ENCODE assay signal across 22 mouse cellular contexts in genomic region chr13:102912867-102913266, GRCm38 (mm10).
A peak's percentile ranks its signal among the peaks of the same experiment; 100 is the strongest.
DNase-seq lines count a peak whose midpoint lies in the region; ATAC-seq lines count a peak whose summit lies in the region.
"Had no signal": no experiment of that assay in that cellular context is flagged by ENCODE, and none has a peak within 500 bp of the region (broad histone marks: within the 10 kb centered on the region; RNA-seq: fewer than 3 reads in every experiment).

No protein-coding gene starts in this region.

- H3K36me3 ChIP-seq in hindbrain, embryonic 15.5 days: no peaks in the 10 kb centered on the region
- no peaks in the 10 kb centered on the region for H3K36me3 ChIP-seq in hindbrain, embryonic 10.5 days
- no peaks in the 10 kb centered on the region for H3K36me3 ChIP-seq in midbrain, embryonic 14.5 days (ENCODE audit: control insufficient read depth, insufficient read depth, low read length)
- H3K36me3 ChIP-seq in midbrain, embryonic 10.5 days: no peaks in the 10 kb centered on the region
- H3K36me3 ChIP-seq: embryonic facial prominence, embryonic 10.5 days; G1E; heart, embryonic 15.5 days had no signal

- peak; percentile 75 for ATAC-seq in frontal cortex, adult (ENCODE audit: low TSS enrichment)
- no peak for ATAC-seq in hindbrain, embryonic 15.5 days (ENCODE audit: low FRiP score, low read depth)
- ATAC-seq in midbrain, embryonic 14.5 days (ENCODE audit: low FRiP score, low TSS enrichment): no peak
- ATAC-seq: CD4-positive, CD25-positive, alpha-beta regulatory T cell, adult 4 months; forebrain, embryonic 13.5 days; forebrain, postnatal 0 days had no signal

- H3K27me3 ChIP-seq in hindbrain, embryonic 15.5 days: no peaks in the 10 kb centered on the region
- H3K27me3 ChIP-seq in hindbrain, embryonic 10.5 days (ENCODE audit: insufficient read depth, poor library complexity, severe bottlenecking): no peaks in the 10 kb centered on the region
- no peaks in the 10 kb centered on the region for H3K27me3 ChIP-seq in midbrain, embryonic 14.5 days (ENCODE audit: control insufficient read depth, insufficient read depth, low read length)
- no peaks in the 10 kb centered on the region for H3K27me3 ChIP-seq in midbrain, embryonic 10.5 days (ENCODE audit: low read depth, poor library complexity, severe bottlenecking)
- H3K27me3 ChIP-seq: forebrain, embryonic 13.5 days; heart, embryonic 15.5 days had no signal

- WGBS in hindbrain, embryonic 15.5 days: 85% methylated on average over 12 of the region's 12 CpGs
- 83% methylated on average over 12 of the region's 12 CpGs for WGBS in hindbrain, embryonic 10.5 days
- WGBS in midbrain, embryonic 14.5 days: 84% methylated on average over 12 of the region's 12 CpGs
- WGBS in midbrain, embryonic 10.5 days: 91% methylated on average over 12 of the region's 12 CpGs

- no peak overlapping the region for H3K9ac ChIP-seq in hindbrain, embryonic 15.5 days
- H3K9ac ChIP-seq in midbrain, embryonic 14.5 days (replicated peaks; ENCODE audit: low read length): no peak overlapping the region
- H3K9ac ChIP-seq: forebrain, embryonic 13.5 days; forebrain, postnatal 0 days; heart, embryonic 15.5 days had no signal

- no peak overlapping the region for H3K4me3 ChIP-seq in hindbrain, embryonic 15.5 days
- no peak overlapping the region for H3K4me3 ChIP-seq in hindbrain, embryonic 10.5 days
- no peak overlapping the region for H3K4me3 ChIP-seq in midbrain, embryonic 14.5 days (replicated peaks; ENCODE audit: low read depth, low read length)
- H3K4me3 ChIP-seq in midbrain, embryonic 10.5 days: no peak overlapping the region
- H3K4me3 ChIP-seq: embryonic facial prominence, embryonic 10.5 days; forebrain, embryonic 13.5 days; heart, embryonic 15.5 days had no signal

- no peak overlapping the region for H3K4me2 ChIP-seq in hindbrain, embryonic 15.5 days
- no peak overlapping the region for H3K4me2 ChIP-seq in midbrain, embryonic 14.5 days (ENCODE audit: low read length)
- H3K4me2 ChIP-seq: forebrain, embryonic 13.5 days; heart, embryonic 11.5 days; heart, embryonic 15.5 days had no signal

- H3K27ac ChIP-seq in hindbrain, embryonic 15.5 days (replicated peaks): 0 out of 2 replicates have a peak overlapping the region, but pooled peaks have one; percentile 22
- no peak overlapping the region for H3K27ac ChIP-seq in hindbrain, embryonic 10.5 days
- peak overlapping the region; percentile 6; the same call in 1 of the 2 replicates for H3K27ac ChIP-seq in midbrain, embryonic 14.5 days (replicated peaks; ENCODE audit: low read depth, low read length)
- H3K27ac ChIP-seq in midbrain, embryonic 10.5 days (replicated peaks): no peak overlapping the region
- H3K27ac ChIP-seq: embryonic facial prominence, embryonic 10.5 days; forebrain, embryonic 13.5 days; heart, embryonic 15.5 days had no signal

- H3K4me1 ChIP-seq in hindbrain, embryonic 15.5 days (replicated peaks): no peaks in the 10 kb centered on the region
- peaks cover 4% of the 10 kb centered on the region; the same call in 1 of the 2 replicates for H3K4me1 ChIP-seq in hindbrain, embryonic 10.5 days (replicated peaks)
- 0 out of 2 replicates have a peak, but pooled peaks cover 2% of the 10 kb centered on the region for H3K4me1 ChIP-seq in midbrain, embryonic 14.5 days (ENCODE audit: control insufficient read depth, insufficient read depth, low read length)
- peaks cover 6% of the 10 kb centered on the region for H3K4me1 ChIP-seq in midbrain, embryonic 10.5 days
- H3K4me1 ChIP-seq: forebrain, embryonic 13.5 days had no signal

- H3K9me3 ChIP-seq in hindbrain, embryonic 15.5 days: no peaks in the 10 kb centered on the region
- H3K9me3 ChIP-seq in hindbrain, embryonic 10.5 days: no peaks in the 10 kb centered on the region
- H3K9me3 ChIP-seq in midbrain, embryonic 14.5 days (ENCODE audit: control insufficient read depth, low read length): no peaks in the 10 kb centered on the region
- H3K9me3 ChIP-seq in midbrain, embryonic 10.5 days (replicated peaks): no peaks in the 10 kb centered on the region
- H3K9me3 ChIP-seq: forebrain, embryonic 13.5 days; G1E; heart, embryonic 15.5 days had no signal

- no peak for DNase-seq in frontal cortex, postnatal 25 days (ENCODE audit: low spot score in 2 of 2)
- no peak for DNase-seq in hindbrain, embryonic 10.5 days (ENCODE audit: low spot score)
- DNase-seq in midbrain, embryonic 14.5 days: no peak
- DNase-seq in midbrain, embryonic 10.5 days (ENCODE audit: low spot score): no peak
- no peak for DNase-seq in kidney, postnatal 25 days
- DNase-seq: adrenal gland, adult 8-10 months; adrenal gland, postnatal 36 days; B cell, adult 2 months; cerebellum, adult 2 months; cerebellum, postnatal 10 days; forebrain, postnatal 0 days; gastrocnemius, postnatal 36 days; heart, adult 18-20 months; heart, postnatal 14 days had no signal

Comparison
In these comparisons a context has a peak if more than half of its experiments do, and no peak if none do; other contexts are left out.
1. H3K27ac ChIP-seq: peak in hindbrain, embryonic 15.5 days (single experiment) and midbrain, embryonic 14.5 days (single experiment); none in hindbrain, embryonic 10.5 days (single experiment) and midbrain, embryonic 10.5 days (single experiment).